Mouse (Mus musculus): ENCODE measurements at regions not wholly inside any gene's neighbourhood (a gene's known extent, or its start where the extent isn't known, plus 50 kb on each side); places are given as distances from the start of the nearest gene placed in this dataset.

DNA sequence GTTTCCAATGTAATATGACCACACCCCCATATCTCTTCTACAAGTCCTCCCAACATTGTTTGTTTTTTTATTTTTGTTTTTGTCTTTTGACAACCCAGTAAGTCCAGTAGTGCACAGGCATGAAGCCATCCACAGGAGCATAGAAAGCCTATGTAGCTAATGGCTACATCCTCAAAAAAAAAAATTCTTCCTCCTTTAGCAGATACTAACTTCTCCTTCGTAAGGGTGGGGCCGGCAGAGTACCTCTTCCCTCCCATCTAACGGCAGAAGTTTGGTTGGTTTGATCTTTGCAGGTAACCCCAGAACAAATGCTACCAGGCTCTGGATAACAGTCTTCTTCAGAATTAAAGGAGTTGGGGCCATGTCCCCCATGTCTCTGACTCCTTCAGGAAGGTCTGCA lies 158.9 kb downstream of the Ly86 start:
- no peak for DNase-seq (ENCODE audit: low read depth)

DNA sequence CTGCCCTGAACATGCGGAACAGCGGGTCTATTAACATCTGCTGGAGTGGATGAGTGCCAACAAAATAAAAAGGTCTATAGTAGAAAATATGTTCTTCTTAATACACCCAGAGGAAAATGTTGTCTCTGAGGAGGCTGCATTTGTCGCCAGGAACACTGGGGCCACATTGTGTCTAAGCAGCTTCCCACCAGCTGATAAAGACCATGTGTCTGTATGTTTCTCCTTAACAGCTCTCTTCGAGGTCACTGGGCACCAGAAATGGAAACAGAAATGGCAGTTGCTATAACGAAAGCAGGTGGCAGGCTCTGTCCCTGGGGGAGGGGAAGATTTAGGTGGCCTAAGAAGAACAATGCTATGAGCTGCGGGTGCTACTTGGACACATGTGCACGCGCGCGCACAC lies 159.4 kb downstream of the Ly86 start:
- DNase-seq (ENCODE audit: low read depth), result no peak

DNA sequence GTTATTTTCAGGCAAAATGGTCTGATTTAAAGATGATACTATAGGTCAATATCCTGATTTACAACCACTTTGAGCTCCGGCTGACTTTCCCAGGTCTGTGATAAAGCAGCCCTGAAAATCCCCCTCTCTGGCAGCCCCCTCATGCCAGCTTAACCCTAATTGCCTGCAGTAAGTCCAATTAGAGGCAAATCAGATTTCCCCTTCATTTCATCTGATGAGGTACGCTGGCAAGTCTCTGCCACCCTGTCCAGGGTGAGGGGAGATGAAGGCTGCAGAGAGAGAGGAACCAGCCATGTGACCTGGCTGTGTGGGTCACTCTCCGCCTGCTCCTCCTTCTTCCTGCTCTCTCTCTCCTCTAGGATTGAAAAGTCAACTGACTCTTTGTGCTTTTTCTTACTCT lies 160.6 kb downstream of the Ly86 start:
- DNase-seq (ENCODE audit: low read depth), result no peak

DNA sequence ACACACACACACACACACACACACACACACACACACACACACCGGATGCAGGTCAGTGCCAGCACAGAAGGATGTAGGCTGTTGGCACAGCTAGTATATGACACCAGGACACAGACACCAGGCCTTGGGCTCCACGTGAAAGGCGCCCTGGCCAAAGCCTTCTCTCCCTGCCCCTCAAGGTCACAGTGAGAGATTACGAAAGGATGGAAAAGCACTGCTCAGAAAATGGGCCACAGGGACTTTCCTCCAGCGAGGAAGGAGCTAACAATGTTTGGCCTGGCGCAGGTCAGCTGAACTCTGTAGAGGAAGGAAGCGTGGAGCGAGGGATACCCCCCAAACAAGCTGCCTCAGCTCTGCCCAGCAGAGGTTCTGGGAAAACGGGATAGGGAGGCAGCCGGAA lies 161.0 kb downstream of the Ly86 start:
- no peak for DNase-seq (ENCODE audit: low read depth)

DNA sequence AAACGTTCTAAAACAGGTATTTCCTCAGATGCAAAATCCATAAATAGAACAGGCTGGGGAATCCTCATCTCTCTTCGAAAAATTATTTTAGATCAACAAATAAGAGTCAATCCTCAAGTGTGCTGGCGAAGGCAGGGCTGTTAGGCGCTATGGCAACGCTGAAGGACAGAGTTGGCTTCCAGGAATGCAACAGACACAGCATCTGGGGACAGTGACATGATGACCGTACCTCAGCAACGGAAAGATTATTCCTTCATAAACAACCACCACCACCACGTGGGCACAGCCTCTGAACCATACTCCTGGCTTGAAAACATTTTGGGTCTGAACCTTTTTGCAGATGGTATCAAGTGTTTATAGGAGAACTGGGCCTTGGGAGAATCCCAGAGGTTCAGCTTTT lies 161.7 kb downstream of the Ly86 start:
- no peak for DNase-seq (ENCODE audit: low read depth)

DNA sequence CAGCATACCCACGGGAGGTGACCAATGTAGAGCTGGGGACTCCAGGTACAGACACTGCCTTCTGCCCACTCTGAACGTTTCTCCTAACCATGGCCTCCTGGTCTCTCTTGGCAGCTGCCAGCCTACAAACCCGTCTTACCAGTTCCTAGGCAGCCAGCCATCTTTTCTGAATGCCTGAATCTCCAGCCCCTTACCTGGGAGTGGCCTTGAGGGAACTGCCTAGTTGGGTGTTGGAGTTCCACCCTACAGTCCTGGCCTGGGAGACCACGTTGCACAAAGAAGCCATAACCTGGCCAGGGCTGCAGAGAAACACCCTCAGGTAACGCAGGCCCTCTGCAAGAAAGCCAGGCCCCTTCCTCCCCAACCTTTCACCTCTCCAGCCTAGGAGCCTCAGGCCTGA lies 162.1 kb downstream of the Ly86 start:
- DNase-seq (ENCODE audit: low read depth), result no peak

DNA sequence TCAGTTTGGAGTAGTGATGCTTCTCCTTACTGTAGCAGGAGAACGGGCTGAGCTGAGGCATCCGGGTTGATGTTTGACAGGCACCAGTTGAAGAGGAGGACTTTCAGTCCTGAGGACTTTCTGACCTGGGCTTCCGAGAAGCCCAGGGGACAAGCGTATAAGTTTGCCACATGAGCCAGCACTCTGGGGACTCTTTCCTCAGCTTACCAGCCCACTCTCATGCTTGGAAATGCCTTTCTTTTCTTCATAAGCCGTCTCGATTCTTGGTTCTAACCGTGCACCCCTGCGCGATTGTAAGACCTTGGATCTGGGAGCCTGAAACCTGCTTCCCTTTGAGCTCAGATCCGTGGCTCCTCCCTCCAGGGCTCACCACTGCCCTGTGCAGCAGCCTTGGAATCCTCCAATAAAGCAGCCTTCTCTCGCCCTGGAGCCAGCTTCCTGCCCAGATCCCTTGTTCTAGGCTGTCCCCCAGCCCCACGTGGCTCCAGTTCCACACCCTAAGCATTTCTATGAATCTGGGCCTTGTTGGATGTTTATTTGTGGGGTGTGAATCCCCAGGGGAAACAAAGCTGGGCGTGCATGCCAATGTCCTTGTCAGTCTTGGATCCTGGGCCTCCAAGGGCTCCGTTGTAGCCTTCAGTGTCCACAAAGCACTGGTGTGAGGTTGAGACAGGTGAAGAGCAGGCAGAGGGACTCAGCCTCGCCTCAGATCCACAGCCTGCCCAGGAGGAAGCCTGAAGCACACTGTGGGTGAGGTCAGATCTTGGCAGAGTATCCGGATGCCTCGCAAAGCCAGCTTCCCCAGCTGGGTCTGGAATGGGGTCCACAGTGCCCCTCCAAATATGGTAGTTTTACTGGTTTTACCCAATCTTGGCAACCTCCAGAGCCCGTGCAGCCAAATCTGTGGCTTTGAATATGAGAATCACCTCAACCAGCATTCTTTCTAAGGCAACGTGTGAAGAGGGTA lies 163.7 kb downstream of the Ly86 start:
- DNase-seq (ENCODE audit: low read depth), result no peak

DNA sequence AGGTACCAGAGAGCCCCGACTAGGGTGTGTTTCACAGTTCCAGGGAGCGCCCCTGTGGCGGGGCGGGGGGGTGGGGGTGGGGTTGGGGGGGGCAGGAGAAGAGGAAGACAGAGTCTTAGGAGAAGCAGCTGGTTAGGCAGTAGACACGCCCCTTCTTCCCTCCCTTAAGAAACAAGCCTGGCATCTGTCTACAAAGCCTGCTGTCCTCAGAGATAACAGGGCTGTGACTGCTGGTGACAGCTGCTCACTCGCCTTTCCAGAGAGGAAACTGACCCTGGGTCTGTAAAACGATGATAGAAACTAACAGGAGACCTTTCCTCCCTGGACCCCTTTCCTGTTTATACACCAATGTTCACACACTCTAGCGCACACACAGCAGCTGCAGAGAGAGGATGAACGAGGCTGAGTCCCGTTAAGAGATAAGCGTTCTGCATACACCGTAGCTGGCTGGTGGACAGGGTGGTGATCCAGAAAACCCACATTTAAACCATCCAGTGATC lies 164.4 kb downstream of the Ly86 start:
- DNase-seq (ENCODE audit: low read depth), result peak; percentile 49

DNA sequence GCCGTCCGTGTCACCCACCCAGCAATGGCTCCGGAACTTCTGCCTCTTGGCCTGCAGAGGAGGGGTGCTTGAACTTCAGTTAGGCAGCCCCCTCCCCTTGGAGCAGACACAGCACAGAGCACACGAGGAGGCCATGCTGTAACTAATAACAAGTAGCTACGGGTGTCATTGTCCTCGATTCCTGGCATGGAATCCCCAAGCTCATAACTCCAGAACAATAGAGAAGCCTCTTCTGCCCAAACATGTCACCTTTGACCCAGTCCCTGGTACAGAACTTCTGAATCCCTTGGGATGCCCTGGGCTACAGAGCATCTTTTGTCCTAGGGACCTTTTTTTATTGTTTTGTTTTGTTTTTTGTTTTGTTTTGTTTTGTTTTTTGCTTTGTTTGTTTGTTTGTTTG lies 165.5 kb downstream of the Ly86 start:
- DNase-seq (ENCODE audit: low read depth), result no peak

DNA sequence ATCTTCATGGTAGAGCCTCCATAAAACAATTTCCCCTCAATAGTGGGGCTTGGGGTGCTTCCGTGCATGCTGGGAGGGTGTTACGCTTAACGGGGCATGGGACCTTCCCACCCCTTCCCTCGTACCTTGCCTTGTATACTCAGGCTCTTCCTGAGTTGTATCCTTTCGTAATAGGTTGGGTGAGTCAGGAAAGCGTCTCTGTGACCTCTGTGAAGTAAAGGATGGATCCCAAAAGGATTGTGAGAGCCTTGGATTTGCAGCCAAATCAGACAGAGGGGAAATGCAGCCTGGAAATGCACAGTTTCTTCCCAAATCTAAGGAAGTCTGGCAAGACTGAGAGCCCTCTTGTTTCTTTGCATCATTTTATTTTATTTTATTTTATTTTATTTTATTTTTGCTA lies 166.0 kb downstream of the Ly86 start:
- no peak for DNase-seq (ENCODE audit: low read depth)

DNA sequence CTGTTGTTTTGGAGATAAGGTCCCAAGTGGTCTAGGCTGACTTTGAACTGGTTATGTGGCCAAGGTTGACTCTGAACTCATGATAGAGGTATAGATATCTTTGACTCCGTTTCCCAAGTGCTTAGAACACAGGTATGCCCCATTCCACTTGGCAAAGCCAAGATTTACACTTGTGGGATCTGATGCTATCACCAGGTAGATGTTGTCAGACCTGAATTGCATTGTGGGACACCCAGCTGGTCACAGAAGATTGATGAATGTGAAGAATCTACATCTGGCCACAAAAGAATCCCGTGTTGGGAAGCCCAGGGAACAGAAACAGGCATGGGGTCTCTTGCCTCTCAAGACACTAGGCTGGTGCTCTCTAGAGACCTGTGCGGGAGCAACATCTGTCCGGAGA lies 166.4 kb downstream of the Ly86 start:
- DNase-seq (ENCODE audit: low read depth), result no peak

DNA sequence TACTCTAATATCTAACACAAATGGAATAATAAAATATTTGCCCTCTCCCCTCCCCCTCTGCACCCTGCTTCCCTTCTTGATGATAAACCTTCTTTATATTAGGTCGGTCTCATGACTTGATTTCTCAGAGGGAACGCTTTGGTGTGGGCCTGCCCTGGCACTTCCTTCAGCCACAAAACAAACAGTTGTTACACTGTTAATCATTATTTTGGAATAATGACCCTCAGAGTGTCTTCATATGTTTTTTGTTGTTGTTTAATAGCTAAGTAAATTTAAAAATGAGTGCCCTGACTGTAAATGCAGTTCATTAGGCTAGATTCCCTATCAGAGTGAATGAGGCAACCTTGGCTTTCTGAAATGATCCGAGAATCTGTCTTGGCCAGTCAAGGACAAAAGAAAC lies 167.8 kb downstream of the Ly86 start:
- DNase-seq (ENCODE audit: low read depth), result no peak

DNA sequence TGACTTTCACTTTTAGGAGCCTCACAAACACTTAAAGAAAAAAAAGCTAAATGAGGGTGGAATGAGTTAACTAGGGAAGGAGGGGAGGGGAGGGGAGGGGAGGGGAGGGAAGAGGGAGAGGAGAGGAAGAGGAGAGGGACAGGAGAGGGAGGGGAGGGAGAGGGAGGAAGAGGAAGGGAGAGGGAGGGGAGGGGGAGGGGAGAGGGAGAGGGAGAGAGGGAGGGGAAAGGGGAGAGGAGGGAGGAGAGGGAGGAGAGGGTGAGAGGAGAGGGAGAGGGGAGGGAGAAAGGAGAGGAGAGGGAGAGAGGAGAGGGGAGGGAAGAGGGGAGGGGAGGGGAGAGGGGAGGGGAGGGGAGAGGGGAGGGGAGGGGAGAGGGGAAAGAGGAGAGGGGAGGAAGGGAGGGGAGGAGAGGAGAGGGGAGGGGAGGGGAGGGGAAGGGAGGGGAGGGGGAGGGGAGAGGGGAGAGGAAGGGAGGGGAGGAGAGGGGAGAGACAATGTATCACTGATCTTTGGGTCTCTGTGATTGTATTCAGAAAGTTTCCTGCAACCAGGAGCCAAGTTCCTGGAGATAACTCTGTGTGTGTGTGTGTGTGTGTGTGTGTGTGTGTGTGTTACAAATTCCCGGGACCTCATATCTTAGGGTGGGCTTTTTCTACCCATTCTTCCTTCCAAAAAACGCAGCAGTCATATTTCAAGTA lies 168.3 kb downstream of the Ly86 start:
- no peak for DNase-seq (ENCODE audit: low read depth)

DNA sequence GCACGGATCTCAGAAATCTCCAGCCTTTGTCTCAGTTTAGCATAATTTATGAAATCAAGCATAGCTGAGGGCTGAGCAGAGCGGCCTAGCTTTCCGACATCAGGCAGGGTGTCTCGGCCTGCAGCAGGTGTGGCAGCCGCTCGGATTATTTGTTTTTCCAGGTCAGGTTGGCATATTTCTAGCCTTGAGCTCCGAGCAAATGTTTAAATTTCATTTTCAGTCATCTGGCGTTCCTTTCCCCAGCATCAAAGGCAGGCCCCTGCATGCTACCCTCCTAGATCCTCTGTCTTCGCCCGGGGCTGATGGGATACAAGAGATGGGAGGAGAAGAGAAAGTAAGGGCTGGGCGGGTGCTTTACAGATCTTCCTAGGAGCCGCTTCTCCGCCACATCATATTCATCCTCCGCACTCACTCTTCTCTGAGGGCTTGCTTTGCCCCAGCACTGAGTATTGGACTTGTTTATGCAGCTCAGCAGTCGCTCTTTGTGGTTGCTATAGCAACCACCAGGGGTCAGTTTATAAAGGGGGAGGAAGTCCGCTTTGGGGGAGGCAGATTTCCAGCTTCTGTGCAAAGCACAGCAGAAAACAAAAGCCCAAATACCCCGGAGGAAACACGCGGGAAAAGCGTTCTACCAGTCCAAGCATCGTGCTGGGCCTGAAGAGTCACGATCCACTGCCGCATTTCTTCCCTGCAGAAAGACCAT lies 169.0 kb downstream of the Ly86 start:
- DNase-seq (ENCODE audit: low read depth), result no peak

DNA sequence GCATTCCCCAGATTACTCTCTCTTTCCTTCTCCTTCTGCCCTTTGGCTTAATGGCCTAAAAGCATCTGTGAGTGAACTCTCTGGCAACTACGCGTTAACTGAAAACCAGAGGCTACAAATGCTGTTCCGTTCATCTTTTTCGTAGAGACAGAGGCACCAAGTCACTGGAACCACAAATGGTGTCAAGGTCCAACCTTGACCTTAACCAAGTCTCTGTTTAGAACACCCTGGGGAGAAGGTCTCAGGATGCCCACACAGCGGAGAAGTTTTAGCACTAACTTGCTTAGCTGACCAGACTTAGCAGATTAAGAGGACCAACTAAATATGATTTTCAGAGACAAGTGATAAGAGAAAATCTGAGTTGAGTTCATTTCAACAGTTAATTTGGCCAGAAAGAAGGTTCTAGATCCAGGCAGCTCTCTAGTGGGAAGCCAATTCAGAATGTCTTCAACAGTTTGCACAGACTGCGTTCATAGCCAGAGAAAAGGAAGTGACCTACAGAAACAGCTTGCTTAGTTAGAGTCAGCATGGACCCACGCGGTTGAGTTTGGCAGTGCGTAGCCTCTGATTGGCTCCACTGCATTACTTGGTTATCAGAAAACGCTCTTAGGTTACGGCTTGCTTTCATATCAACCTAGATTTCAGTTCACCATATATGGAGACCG lies 169.8 kb downstream of the Ly86 start:
- DNase-seq (ENCODE audit: low read depth), result no peak

DNA sequence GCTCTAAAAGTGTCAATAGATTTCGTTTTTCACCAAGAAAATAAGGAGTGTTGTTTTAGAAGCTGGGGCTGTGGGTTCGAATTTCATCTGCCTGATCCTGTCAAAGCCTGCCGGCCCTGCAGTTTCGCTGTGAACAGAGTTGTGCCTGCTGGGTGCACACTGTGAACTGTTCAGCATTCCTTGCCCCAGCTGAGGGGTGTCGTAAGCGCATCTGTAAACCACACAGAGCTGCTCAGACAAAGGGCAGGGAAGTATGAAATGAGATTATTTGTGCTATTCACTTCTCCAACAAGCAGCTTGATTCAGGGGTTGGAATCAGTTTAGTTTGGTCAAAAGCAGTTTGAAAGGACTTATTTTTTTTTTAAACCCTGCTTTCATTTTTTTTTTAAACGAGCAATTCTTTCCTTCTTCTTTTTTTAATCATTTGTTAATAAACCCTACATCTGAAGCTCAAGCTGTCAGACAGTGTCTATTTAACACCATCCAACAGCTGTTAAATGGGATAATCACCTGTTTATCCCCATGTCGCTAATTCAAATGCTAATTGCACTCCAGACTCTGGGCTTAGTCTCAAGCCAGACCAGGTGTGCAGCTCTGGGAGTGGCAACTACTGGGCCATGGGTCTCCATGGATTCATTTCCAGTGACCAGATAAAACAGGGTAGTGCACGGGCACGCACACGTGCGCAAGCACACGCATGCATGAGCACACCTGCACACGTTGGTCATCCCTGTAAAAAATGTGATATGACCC lies 172.2 kb downstream of the Ly86 start:
- DNase-seq (ENCODE audit: low read depth), result no peak

DNA sequence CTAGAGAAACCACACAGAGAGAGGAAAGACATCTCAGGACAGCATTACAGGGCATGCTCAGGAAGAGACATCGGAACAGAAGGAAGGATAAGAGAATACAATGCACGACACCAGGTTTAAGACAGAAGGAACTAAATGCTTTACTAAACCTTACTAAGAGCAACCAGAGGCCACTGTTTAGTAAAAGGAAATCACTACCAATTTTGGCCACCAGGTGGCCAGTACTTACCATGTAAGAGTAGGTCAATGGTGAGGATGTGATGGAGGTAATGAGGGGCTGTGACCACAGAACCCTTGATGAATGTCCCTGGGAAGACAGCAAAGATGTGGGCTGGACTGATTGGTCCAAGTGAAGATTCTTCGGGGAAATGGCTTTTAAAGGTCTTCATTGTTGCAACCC lies 174.9 kb downstream of the Ly86 start:
- DNase-seq (ENCODE audit: low read depth), result peak; percentile 56

DNA sequence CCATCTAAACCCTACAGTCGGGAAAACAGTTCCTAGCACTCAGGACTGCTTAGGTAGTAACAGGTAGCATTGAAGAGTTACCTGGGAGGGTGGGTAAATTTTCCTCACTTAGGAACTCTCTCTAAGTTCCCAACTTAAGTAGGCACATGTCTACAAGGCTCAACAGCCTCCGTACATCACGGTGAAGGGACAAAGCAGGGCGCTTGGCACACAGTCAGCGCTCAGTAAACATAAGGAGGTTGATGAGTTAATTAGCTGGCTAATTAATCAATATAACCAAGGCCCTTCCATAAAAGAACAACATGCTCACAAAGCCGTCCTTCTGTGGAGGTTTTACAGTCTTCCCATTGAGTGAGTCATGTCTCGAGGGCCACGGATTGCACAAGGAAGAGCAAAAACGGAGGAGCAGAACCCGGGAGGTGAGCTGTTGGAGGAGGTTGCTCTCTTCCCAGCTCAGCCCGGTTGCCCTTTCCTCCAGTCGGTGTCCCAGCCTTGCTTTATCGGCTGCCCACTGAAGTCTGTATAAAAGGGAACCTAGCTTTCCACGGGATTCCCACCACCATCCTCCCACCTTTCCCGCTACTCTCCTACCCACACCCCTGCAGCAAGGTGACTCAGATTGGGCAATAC lies 180.2 kb downstream of the Ly86 start:
- DNase-seq (ENCODE audit: low read depth), result no peak

DNA sequence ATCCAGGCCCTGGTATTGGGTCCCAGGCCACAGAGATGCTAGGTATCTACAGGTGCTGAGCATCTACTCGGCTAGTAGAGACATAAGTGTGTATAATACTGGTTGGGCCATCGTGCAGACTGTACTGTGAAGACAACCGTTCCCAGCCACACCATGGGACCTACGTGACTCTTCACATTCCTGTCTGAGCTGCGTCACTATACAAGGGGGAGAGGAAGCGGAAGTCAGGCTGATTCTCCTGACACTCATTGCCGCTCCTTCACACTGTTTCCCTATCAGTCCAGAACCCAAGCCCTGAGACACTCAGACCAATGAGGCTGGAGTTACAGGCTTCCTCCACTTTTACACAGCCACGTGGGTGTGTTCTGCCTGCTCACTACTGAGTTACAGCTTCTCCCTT lies 181.1 kb downstream of the Ly86 start:
- DNase-seq (ENCODE audit: low read depth), result no peak

DNA sequence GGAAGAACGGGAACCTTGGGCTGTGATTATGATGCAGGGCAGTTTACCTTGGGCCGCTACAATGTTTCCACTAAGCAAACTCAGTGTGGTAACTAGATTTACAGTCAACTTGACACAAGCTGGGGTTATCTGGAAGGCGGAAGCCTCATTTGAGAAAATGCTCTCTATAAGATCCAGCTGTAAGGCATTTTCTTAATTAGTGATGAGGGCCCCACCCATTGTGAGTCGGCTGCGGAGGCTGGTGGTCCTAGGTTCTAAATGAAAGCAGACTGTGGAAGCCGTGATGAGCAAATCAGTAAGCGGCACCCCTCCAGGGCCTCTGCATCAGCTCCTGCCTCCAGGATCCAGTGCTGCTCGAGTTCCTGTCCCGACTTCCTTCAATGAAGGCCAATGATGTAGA lies 183.4 kb downstream of the Ly86 start:
- no peak for DNase-seq (ENCODE audit: low read depth)

DNA sequence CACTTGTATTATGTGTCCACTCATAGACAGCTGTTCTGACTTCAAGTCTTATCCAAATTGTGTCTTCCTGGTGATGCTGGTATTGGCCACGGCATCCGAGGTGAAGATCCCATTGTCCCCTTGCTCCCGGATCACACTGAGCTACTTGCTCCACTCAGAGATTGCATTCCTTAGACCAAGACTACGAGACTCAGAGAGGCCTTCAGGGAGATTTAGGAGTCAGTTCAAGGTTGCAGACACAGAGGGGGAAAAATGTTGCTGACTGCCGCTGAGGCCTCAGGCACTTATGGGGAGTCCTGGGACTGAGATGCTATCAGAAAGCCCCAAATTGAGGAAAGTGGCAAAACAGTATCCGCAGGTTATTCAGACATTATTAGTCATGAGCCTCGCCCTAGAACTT lies 183.9 kb downstream of the Ly86 start:
- DNase-seq (ENCODE audit: low read depth), result no peak

All from c-Kit-positive CD71-positive TER-119-negative erythroid progenitor cells, embryonic 14.5 days (primary cell).